Mouse (Mus musculus) hindbrain, embryonic 16.5 days (tissue): ENCODE measurements at regions not wholly inside any gene's neighbourhood (a gene's known extent, or its start where the extent isn't known, plus 50 kb on each side); places are given as distances from the start of the nearest gene placed in this dataset.

Experiments used
- ATAC-seq: fragments of 200-750 bp; cut with Nextera tagmentation; 2 replicates; pipeline ENCODE4 v1.8.0; 2017; ENCODE audit warnings: moderate TSS enrichment, moderate library complexity
- H3K27ac ChIP-seq: fragments of 300-500 bp; sonication (generic); 2 replicates; pipeline ENCODE4 v1.5.1; 2014; ENCODE audit warnings: low read depth, mild to moderate bottlenecking, control low read depth, low read length, moderate library complexity
- H3K27me3 ChIP-seq: fragments of 300-500 bp; sonication (generic); replicated peaks from 2 replicates; pipeline ENCODE4 v1.6.1; 2014; ENCODE audit warnings: low read length; ENCODE audit not compliant: control insufficient read depth, insufficient read depth
- H3K36me3 ChIP-seq: fragments of 300-500 bp; sonication (generic); 2 replicates; pipeline ENCODE4 v1.6.1; 2014; ENCODE audit warnings: mild to moderate bottlenecking, low read length, moderate library complexity, mixed read lengths; ENCODE audit not compliant: control insufficient read depth, insufficient read depth
- H3K4me1 ChIP-seq: fragments of 300-500 bp; sonication (generic); 2 replicates; pipeline ENCODE4 v1.6.1; 2014; ENCODE audit warnings: low read depth, low read length; ENCODE audit not compliant: control insufficient read depth, insufficient read depth
- H3K4me2 ChIP-seq: fragments of 300-500 bp; sonication (generic); 2 replicates; pipeline ENCODE4 v1.6.1; 2014; ENCODE audit warnings: mild to moderate bottlenecking, low read length, control low read depth, moderate library complexity
- H3K4me3 ChIP-seq: fragments of 300-500 bp; sonication (generic); 2 replicates; pipeline ENCODE4 v1.5.1; 2014; ENCODE audit warnings: mild to moderate bottlenecking, low read length, control low read depth, moderate library complexity
- H3K9ac ChIP-seq: fragments of 300-500 bp; sonication (generic); 2 replicates; pipeline ENCODE4 v1.6.1; 2014; ENCODE audit warnings: low read depth, mild to moderate bottlenecking, control low read depth, low read length, moderate library complexity
- H3K9me3 ChIP-seq: fragments of 300-500 bp; sonication (generic); 2 replicates; pipeline ENCODE4 v1.6.1; 2014; ENCODE audit warnings: mild to moderate bottlenecking, low read length, moderate library complexity; ENCODE audit not compliant: control insufficient read depth
- WGBS: fragments of 180-500 bp; shearing (Covaris S2); extraction: QIAGEN DNeasy Blood & Tissue Kit; methylation state at CpG from one replicate; pipeline ENCODE4 v1.1.7; 2014; 5-methylcytosine and 5-hydroxymethylcytosine counted together

- Histone ChIP-seq H3K4me1 (no peaks in the 10 kb centered on the region), H3K27me3 (no peaks in the 10 kb centered on the region), H3K4me2 (no peak overlapping the region), H3K27ac (no peak overlapping the region), H3K4me3 (no peak overlapping the region), H3K36me3 (no peaks in the 10 kb centered on the region), H3K9ac (no peak overlapping the region), H3K9me3 (no peaks in the 10 kb centered on the region)
- ATAC-seq: no peak
These were observed 348.0 kb downstream of the Plod2 start for GRCm38 (mm10) chr9:92890063-92890462.

GRCm38 (mm10) chr9:92899733-92900132, 357.7 kb downstream of the Plod2 start:
- no peaks in the 10 kb centered on the region for H3K4me1 ChIP-seq
- WGBS: 60% methylated on average over 4 of the region's 4 CpGs

GRCm38 (mm10) chr9:92907102-92907501, 365.1 kb downstream of the Plod2 start:
- Histone ChIP-seq H3K36me3 (no peaks in the 10 kb centered on the region), H3K9me3 (no peaks in the 10 kb centered on the region), H3K27me3 (no peaks in the 10 kb centered on the region), H3K27ac (no peak overlapping the region), H3K4me2 (no peak overlapping the region), H3K9ac (no peak overlapping the region), H3K4me1 (no peaks in the 10 kb centered on the region), H3K4me3 (no peak overlapping the region)
- no peak for ATAC-seq

More at GRCm38 (mm10) chr9:92899733-92900132, 357.7 kb downstream of the Plod2 start:
- Histone ChIP-seq H3K4me3 (no peak overlapping the region), H3K9me3 (no peaks in the 10 kb centered on the region), H3K4me2 (no peak overlapping the region), H3K27ac (no peak overlapping the region), H3K36me3 (no peaks in the 10 kb centered on the region), H3K9ac (no peak overlapping the region), H3K27me3 (no peaks in the 10 kb centered on the region)
- no peak for ATAC-seq

GRCm38 (mm10) chr9:92919396-92919795, 377.4 kb downstream of the Plod2 start:
- Histone ChIP-seq H3K36me3 (no peaks in the 10 kb centered on the region), H3K4me3 (no peak overlapping the region), H3K27me3 (no peaks in the 10 kb centered on the region), H3K9me3 (no peaks in the 10 kb centered on the region), H3K27ac (no peak overlapping the region), H3K9ac (no peak overlapping the region), H3K4me1 (no peaks in the 10 kb centered on the region), H3K4me2 (no peak overlapping the region)
- no peak for ATAC-seq
- 89% methylated on average over 1 of the region's 1 CpGs for WGBS

- Histone ChIP-seq H3K27ac (peak overlapping the region; percentile 74), H3K27me3 (no peaks in the 10 kb centered on the region), H3K4me1 (peaks cover 3% of the 10 kb centered on the region; the same call in 1 of the 2 replicates), H3K9me3 (no peaks in the 10 kb centered on the region), H3K4me2 (peak overlapping the region; percentile 55), H3K36me3 (no peaks in the 10 kb centered on the region), H3K4me3 (peak overlapping the region; percentile 28), H3K9ac (peak overlapping the region; percentile 43; the same call in 1 of the 2 replicates)
- WGBS: 10% methylated on average over 6 of the region's 6 CpGs
- peak; percentile 98 for ATAC-seq
These were observed 388.4 kb downstream of the Plod2 start for GRCm38 (mm10) chr9:92930231-92930966.

DNA sequence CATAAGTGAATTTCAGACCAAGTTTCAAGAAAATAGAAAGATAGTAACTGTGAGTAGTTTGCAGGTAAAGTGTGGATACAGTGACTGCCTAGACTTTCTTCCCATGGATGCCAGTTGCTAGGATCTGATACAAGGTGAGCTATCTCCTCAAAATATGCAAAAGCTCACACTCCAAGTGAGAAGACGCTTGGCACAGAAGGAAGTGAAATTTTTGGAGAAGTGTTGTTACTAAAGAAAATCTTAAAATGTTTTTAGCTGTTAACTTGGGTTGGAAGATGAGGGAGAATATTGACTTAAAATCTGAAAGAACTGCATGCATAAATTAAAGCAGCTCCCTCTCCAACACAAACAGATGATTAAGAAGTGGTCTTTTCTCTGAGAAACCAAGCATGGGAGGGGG, 395.8 kb downstream of the Plod2 start:
- Histone ChIP-seq H3K4me2 (no peak overlapping the region), H3K4me3 (no peak overlapping the region), H3K9me3 (peaks cover 2% of the 10 kb centered on the region; the same call in 1 of the 2 replicates), H3K27me3 (no peaks in the 10 kb centered on the region), H3K9ac (no peak overlapping the region), H3K36me3 (no peaks in the 10 kb centered on the region), H3K27ac (no peak overlapping the region), H3K4me1 (no peaks in the 10 kb centered on the region)
- WGBS: 93% methylated on average over 1 of the region's 1 CpGs
- no peak for ATAC-seq

- no peak for ATAC-seq
- H3K27ac ChIP-seq: no peak overlapping the region
- H3K9ac ChIP-seq: no peak overlapping the region
- H3K9me3 ChIP-seq: no peaks in the 10 kb centered on the region
- no peaks in the 10 kb centered on the region for H3K4me1 ChIP-seq
- no peaks in the 10 kb centered on the region for H3K36me3 ChIP-seq
- H3K4me2 ChIP-seq: no peak overlapping the region
- no peak overlapping the region for H3K4me3 ChIP-seq
- H3K27me3 ChIP-seq: no peaks in the 10 kb centered on the region
These were observed 408.1 kb downstream of the Plod2 start for GRCm38 (mm10) chr9:92950092-92950491.

DNA sequence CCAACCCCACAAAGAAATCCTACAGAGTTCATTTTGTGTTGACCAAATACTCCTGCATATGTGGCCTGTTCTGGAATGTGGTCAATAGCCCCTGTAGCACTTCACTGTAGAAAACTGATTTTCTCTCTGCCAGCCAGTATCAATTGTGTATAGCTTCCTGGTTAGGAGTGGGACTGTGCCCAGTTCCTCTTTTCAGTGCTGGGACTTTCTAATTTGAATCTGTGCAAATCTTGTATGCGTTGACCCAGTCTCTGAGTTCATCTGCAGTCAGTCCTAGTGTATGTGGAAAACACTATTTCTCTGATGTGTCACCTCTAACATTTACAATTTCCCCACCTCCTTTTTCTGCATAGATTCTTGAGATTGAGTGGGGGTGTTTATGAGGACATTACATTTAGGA, 421.3 kb downstream of the Plod2 start:
- Histone ChIP-seq H3K27ac (no peak overlapping the region), H3K4me1 (no peaks in the 10 kb centered on the region), H3K36me3 (no peaks in the 10 kb centered on the region), H3K9ac (no peak overlapping the region), H3K27me3 (no peaks in the 10 kb centered on the region), H3K4me2 (no peak overlapping the region), H3K9me3 (no peaks in the 10 kb centered on the region), H3K4me3 (no peak overlapping the region)
- 92% methylated on average over 1 of the region's 1 CpGs for WGBS
- no peak for ATAC-seq

GRCm38 (mm10) chr9:92991759-92992158, 449.7 kb downstream of the Plod2 start:
- WGBS: 15% methylated on average over 6 of the region's 6 CpGs
- H3K4me3 ChIP-seq: no peak overlapping the region
- no peaks in the 10 kb centered on the region for H3K36me3 ChIP-seq
- no peak for ATAC-seq
- H3K27me3 ChIP-seq: no peaks in the 10 kb centered on the region
- H3K4me2 ChIP-seq: no peak overlapping the region
- no peak overlapping the region for H3K27ac ChIP-seq
- H3K4me1 ChIP-seq: no peaks in the 10 kb centered on the region; the same call in 1 of the 2 replicates
- no peaks in the 10 kb centered on the region for H3K9me3 ChIP-seq
- no peak overlapping the region for H3K9ac ChIP-seq
